Mouse (Mus musculus) heart, postnatal 0 days (tissue): ENCODE results near the gene Scimp. TPM values are rescaled to one million over a fixed set of nuclear protein-coding genes. Genes with fewer than 3 reads are reported as not detected.

Experiments
- ATAC-seq: fragments of 200-750 bp; cut with Nextera tagmentation; 2 replicates; pipeline ENCODE4 v1.8.0; 2017; ENCODE audit warnings: low read depth, moderate number of reproducible peaks, moderate library complexity; ENCODE audit not compliant: insufficient read depth
- DNase-seq: peaks from one replicate; pipeline ENCODE4 v3.0.0-alpha.2; 2016; ENCODE audit warnings: low spot score
- H3K27ac ChIP-seq: fragments of 300-500 bp; sonication (generic); 2 replicates; pipeline ENCODE4 v1.5.1; 2014; ENCODE audit warnings: low read depth, mild to moderate bottlenecking
- H3K27me3 ChIP-seq: fragments of 300-500 bp; sonication (generic); 2 replicates; pipeline ENCODE4 v1.6.1; 2014; ENCODE audit warnings: low read length, mixed read lengths; ENCODE audit not compliant: control insufficient read depth, insufficient read depth
- H3K36me3 ChIP-seq: fragments of 300-500 bp; sonication (generic); replicated peaks from 2 replicates; pipeline ENCODE4 v1.6.1; 2014; ENCODE audit warnings: low read length, mixed read lengths; ENCODE audit not compliant: control insufficient read depth, insufficient read depth
- H3K4me1 ChIP-seq: fragments of 300-500 bp; sonication (generic); 2 replicates; pipeline ENCODE4 v1.6.1; 2014; ENCODE audit warnings: antibody characterized with exemption; ENCODE audit not compliant: control insufficient read depth, insufficient read depth
- H3K4me2 ChIP-seq: fragments of 300-500 bp; sonication (generic); 2 replicates; pipeline ENCODE4 v1.6.1; 2014; ENCODE audit warnings: low read depth, mild to moderate bottlenecking, low read length, moderate library complexity
- H3K4me3 ChIP-seq: fragments of 300-500 bp; sonication (generic); 2 replicates; pipeline ENCODE4 v1.5.1; 2014; ENCODE audit warnings: low read depth, low read length
- H3K9ac ChIP-seq: fragments of 300-500 bp; sonication (generic); replicated peaks from 2 replicates; pipeline ENCODE4 v1.6.1; 2014; ENCODE audit warnings: low read depth, low read length, mixed read lengths
- H3K9me3 ChIP-seq: fragments of 300-500 bp; sonication (generic); replicated peaks from 2 replicates; pipeline ENCODE4 v1.6.1; 2016; ENCODE audit warnings: low read length; ENCODE audit not compliant: control insufficient read depth
- CTCF ChIP-seq: IDR thresholded peaks from 2 replicates; pipeline ENCODE4 v1.5.1; 2016; ENCODE audit warnings: antibody characterized with exemption, control low read depth, low read depth
- EP300 ChIP-seq: IDR thresholded peaks from 2 replicates; pipeline ENCODE4 v1.6.1; 2016; ENCODE audit warnings: antibody characterized with exemption, low read depth
- WGBS: fragments of 180-500 bp; shearing (Covaris S2); extraction: QIAGEN DNeasy Blood & Tissue Kit; methylation state at CpG from one replicate; pipeline ENCODE4 v1.1.7; 2014; 5-methylcytosine and 5-hydroxymethylcytosine counted together
- polyA plus RNA-seq: library from polyadenylated mRNA; unstranded; fragments of >200 nt; fragmentation: Nextera tagmentation; extraction: Ambion mirVana; gene quantifications from 2 replicates; pipeline ENCODE4 v1.2.1, GENCODE M21; 2015
- total RNA-seq: library from RNA; depleted of rRNA; stranded (reverse); fragments of >200 nt; gene quantifications from 2 replicates; pipeline ENCODE4 v1.2.3, GENCODE M21; 2014; ENCODE audit warnings: low replicate concordance

The Scimp gene
- total and polyA plus RNA-seq, 2 experiments from 2014 or later: 0.38 TPM; not detected in 1

DNA sequence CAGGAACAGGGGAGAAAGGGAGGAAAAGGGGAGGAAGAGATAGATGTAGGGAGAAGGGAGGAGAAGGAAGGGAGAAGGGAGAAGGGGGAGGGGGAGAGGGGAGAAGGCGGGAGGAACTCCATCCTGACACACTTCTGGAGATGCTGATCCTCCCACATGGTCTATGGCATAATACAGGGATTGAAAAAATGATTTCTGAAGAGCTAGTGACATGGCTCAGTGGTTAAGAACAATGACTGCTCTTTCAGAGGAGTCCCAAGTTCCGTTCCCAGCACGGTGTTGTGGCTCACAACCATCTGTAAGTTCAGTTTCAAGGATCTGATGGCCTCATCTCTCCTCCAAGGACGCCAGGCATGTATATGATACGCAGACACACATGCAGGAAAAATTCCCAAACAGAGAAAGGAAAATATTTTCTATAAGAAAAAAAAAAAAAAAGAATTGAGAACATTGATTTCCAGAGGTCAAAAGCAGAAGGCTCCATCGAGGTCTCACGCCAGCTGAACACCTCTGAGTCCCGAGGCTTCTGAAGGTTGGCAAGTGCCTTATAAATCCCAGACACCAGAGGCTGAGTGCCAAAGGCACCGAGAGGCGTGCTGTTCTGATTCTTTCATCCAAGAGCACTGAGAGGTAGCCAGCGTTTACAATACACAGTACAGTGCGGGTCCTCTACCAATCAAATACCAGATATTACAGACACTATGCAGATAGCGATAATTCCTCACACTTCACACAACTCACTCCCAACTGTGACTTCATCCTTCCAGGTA lies 730 bp downstream of the Scimp start:
- Histone ChIP-seq H3K27ac (no peak overlapping the region), H3K27me3 (no peaks in the 10 kb centered on the region), H3K4me1 (no peaks in the 10 kb centered on the region), H3K36me3 (no peaks in the 10 kb centered on the region), H3K4me3 (no peak overlapping the region), H3K9ac (no peak overlapping the region), H3K9me3 (no peaks in the 10 kb centered on the region), H3K4me2 (no peak overlapping the region)
- ATAC-seq: no peak
- WGBS: 58% methylated on average over 13 of the region's 13 CpGs
- TF ChIP-seq CTCF (no peak), EP300 (no peak)
- DNase-seq: no peak

DNA sequence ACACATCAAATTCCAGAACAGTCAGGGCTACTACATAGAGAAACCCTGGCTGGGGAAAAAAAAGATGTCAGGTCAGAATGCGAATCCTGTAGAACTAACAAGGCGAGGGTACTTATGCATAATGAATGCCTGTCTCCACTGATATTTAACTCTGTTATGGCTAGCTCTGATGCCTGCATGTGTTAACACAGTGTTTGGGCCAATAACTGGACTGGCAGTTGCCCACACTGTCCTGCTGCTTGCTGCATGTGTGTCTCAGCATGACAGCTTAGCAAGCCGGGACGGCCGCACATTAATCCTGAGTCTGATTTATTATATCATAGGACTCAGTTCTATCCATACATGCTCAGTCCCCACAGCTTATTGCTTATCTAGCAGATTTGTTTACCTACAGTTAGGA lies 1.3 kb downstream of the Scimp start:
- no peaks in the 10 kb centered on the region for H3K27me3 ChIP-seq
- H3K4me3 ChIP-seq: no peak overlapping the region
- H3K36me3 ChIP-seq: no peaks in the 10 kb centered on the region
- H3K4me1 ChIP-seq: no peaks in the 10 kb centered on the region
- 83% methylated on average over 5 of the region's 5 CpGs for WGBS
- H3K27ac ChIP-seq: no peak overlapping the region
- no peak for DNase-seq
- H3K9me3 ChIP-seq: no peaks in the 10 kb centered on the region
- no peak for ATAC-seq
- H3K9ac ChIP-seq: no peak overlapping the region
- no peak overlapping the region for H3K4me2 ChIP-seq
- TF ChIP-seq CTCF (no peak), EP300 (no peak)

DNA sequence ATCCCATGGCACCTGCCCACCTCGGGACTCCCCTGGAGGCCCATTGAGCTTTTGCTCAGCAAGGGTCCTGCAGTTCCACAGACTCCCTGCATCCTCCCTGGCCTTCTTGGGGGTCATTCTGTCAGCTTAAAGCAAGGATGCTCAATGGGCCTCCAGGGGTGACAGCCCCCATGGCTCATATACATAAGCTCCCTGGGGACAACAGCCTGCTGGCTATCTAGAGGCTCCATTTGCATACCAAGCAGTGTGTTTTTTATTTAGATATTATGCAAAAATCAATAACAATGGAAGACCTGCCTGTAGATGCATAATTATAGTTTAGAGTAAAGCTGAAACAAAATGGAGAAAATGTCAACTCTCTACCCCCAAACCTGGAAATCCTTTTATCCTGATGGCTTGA lies 3.4 kb downstream of the Scimp start:
- no peaks in the 10 kb centered on the region for H3K9me3 ChIP-seq

DNA sequence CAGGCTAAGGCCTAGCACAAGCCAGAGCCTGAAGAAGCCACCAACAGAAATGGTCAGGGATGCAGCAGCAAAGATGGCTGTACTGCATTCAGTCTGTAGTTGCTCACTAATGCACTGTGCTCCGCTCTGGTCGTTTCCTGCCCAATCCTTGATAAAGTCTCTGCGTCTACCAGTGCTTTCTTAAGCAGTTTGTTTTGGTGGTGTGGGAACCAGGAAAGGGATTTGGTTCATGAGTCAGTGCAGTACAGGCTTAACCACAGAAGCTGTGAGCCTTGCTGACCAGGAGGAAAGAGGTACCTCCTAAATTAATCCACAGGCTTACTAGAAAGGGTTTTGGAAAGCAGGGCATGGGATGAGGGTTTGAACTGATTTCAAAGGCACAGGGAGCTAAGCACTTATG lies 4.3 kb downstream of the Scimp start:
- Histone ChIP-seq H3K27me3 (no peaks in the 10 kb centered on the region), H3K4me2 (no peak overlapping the region), H3K9ac (no peak overlapping the region), H3K4me1 (no peaks in the 10 kb centered on the region), H3K27ac (no peak overlapping the region), H3K9me3 (no peaks in the 10 kb centered on the region), H3K36me3 (no peaks in the 10 kb centered on the region), H3K4me3 (no peak overlapping the region)
- no peak for DNase-seq
- TF ChIP-seq CTCF (no peak), EP300 (no peak)
- ATAC-seq: no peak
- WGBS: 56% methylated on average over 3 of the region's 3 CpGs

More for the DNA sequence above, 3.4 kb downstream of the Scimp start:
- Histone ChIP-seq H3K36me3 (no peaks in the 10 kb centered on the region), H3K27me3 (no peaks in the 10 kb centered on the region), H3K27ac (no peak overlapping the region), H3K4me1 (no peaks in the 10 kb centered on the region), H3K9ac (no peak overlapping the region), H3K4me3 (no peak overlapping the region), H3K4me2 (no peak overlapping the region)
- ATAC-seq (no peak), DNase-seq (no peak)
- WGBS: 24% methylated on average over 1 of the region's 1 CpGs
- TF ChIP-seq CTCF (no peak), EP300 (no peak)

DNA sequence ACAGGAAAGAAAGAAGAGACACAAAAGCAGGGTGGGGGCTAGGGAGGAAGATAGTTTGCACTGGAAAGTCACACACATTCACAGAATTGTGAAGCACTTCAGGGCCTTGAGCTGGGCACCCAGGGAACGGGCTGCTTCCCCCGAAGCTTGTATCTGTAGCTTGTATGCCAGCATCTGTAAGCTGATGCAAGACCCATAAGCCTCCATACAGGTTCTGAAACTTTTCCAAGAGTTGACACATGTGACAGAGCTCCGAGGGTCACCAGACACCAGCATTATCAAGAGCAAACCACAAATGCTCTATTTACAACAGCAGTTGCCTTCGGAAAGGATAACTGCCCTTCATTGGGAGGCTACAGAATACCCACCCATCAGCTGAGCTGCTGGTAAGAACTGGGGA lies 4.8 kb downstream of the Scimp start:
- Histone ChIP-seq H3K9me3 (no peaks in the 10 kb centered on the region), H3K27me3 (no peaks in the 10 kb centered on the region), H3K36me3 (no peaks in the 10 kb centered on the region), H3K27ac (no peak overlapping the region), H3K4me2 (no peak overlapping the region), H3K4me3 (no peak overlapping the region), H3K4me1 (no peaks in the 10 kb centered on the region), H3K9ac (no peak overlapping the region)
- 57% methylated on average over 4 of the region's 4 CpGs for WGBS
- TF ChIP-seq EP300: no peak
- no peak for TF ChIP-seq CTCF
- no peak for DNase-seq
- no peak for ATAC-seq

DNA sequence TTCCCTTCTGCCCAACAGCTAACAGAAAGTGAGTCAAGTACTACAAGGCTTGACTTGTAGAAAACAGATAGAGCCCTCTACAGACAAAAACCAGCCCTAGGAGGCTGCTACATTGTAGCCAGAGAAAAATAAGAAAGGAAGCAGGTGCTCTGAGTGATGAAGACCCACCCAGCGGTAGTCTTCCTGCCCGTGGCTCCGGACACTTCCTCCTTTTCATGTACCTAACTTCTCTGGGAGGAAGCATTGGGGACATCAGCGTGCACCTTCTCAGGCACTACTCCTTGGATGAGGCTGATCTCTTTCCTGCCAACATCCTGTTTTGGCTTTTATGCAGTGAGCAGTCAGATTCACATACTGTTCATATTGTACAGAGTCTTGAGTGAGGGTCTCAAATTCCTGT lies 5.7 kb downstream of the Scimp start:
- Histone ChIP-seq H3K9me3 (no peaks in the 10 kb centered on the region), H3K4me2 (no peak overlapping the region), H3K27ac (no peak overlapping the region), H3K36me3 (no peaks in the 10 kb centered on the region), H3K4me3 (no peak overlapping the region), H3K9ac (no peak overlapping the region), H3K27me3 (no peaks in the 10 kb centered on the region), H3K4me1 (no peaks in the 10 kb centered on the region)
- no peak for TF ChIP-seq EP300
- TF ChIP-seq CTCF: no peak
- DNase-seq (no peak), ATAC-seq (no peak)
- 70% methylated on average over 4 of the region's 4 CpGs for WGBS
